Mouse (Mus musculus): ENCODE data around the gene Pknox2.

- TF ChIP-seq POLR2A (IDR thresholded peaks at IDR 0.05; ENCODE audit: borderline replicate concordance, control insufficient read depth, low read depth, low read length) (no peak), CTCF (IDR thresholded peaks at IDR 0.05; ENCODE audit: control insufficient read depth, insufficient read depth, low read length) (no peak)
These were observed 3.9 kb downstream of the Pknox2 start for GRCm38 (mm10) chr9:37143046-37143931.

Data from bone marrow, adult 2 months (tissue).